In the genomic region with DNA sequence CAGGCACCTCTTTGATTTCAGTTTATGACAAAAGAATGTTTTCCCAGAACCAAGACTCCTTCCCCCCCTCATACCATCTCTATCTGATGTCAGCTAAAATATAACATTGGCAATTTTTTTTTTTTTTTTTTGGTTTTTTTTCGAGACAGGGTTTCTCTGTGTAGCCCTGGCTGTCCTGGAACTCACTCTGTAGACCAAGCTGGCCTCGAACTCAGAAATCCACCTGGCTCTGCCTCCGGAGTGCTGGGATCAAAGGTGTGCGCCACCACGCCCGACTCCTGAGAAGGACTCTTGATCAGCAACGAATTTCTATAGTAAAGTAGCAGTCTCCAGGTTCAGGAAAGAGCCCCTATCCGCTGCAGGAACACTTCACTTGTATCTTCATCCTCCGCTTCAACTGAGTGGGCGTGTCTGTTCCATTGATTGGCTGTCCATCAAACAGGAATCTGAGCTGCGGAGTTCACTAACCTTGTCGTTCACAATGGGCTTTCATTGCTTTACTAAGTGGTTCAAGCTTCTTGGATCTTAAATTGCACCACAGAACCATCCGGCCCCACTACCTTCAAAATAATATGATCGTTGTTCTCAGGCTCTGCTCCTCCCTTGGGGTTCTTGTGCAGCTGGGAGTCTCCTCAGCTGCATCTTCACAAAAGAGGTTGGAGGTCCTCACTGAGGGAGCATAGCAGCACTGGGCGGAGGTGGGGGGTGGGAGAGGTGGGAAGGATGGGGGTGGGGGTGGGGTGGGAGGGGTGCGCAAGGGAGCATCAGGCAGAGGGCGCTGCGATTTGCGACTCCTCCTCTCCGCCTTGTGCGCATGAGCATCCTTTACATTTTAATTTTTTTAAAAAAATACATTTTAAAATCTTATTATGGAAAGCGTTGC, we compare ENCODE assay signal across 8 mouse cellular contexts. TPM values are rescaled to one million over a fixed set of nuclear protein-coding genes. Genes with fewer than 3 reads are reported as not detected.
A peak's percentile ranks its signal among the peaks of the same experiment; 100 is the strongest.
DNase-seq lines count a peak whose midpoint lies in the region; ATAC-seq and TF ChIP-seq lines count a peak whose summit lies in the region.

No protein-coding gene starts in this region.

- DNase-seq in heart, postnatal 0 days (ENCODE audit: low spot score): no peak
- DNase-seq in heart, postnatal 25 days (ENCODE audit: low spot score): no peak
- peak; percentile 90 for DNase-seq in brain, embryonic 14.5 days (ENCODE audit: low read depth)
- peak; percentile 28 for DNase-seq in liver, postnatal 0 days
- no peak for DNase-seq in spleen, adult 12 weeks (ENCODE audit: low spot score)
- DNase-seq in lung, postnatal 36 days: no peak

- no peak for TF ChIP-seq EP300 in heart, postnatal 0 days (IDR thresholded peaks at IDR 0.05; ENCODE audit: low read depth)
- no peak for TF ChIP-seq EP300 in liver, postnatal 0 days (IDR thresholded peaks at IDR 0.05; ENCODE audit: low read depth)

- no peak for TF ChIP-seq CTCF in heart, postnatal 0 days (IDR thresholded peaks at IDR 0.05; ENCODE audit: low read depth)
- peak; percentile 14; the same call in 1 of the 2 replicates for TF ChIP-seq CTCF in brain, embryonic 14.5 days (IDR thresholded peaks at IDR 0.05; ENCODE audit: borderline replicate concordance, extremely low read depth, insufficient read depth, insufficient read length)
- TF ChIP-seq CTCF in liver, postnatal 0 days (IDR thresholded peaks at IDR 0.05; ENCODE audit: low read depth): no peak

- no peak overlapping the region for H3K27ac ChIP-seq in heart, postnatal 0 days (ENCODE audit: low read depth)
- H3K27ac ChIP-seq in hindbrain, embryonic 12.5 days: peak overlapping the region; percentile 66; the same call in 1 of the 2 replicates
- no peak overlapping the region for H3K27ac ChIP-seq in liver, postnatal 0 days (ENCODE audit: low read depth)

- no peak overlapping the region for H3K9ac ChIP-seq in heart, postnatal 0 days (replicated peaks; ENCODE audit: low read depth, low read length)
- peak overlapping the region; percentile 35 for H3K9ac ChIP-seq in hindbrain, embryonic 12.5 days
- no peak overlapping the region for H3K9ac ChIP-seq in liver, postnatal 0 days (replicated peaks)

- H3K9me3 ChIP-seq in heart, postnatal 0 days (replicated peaks; ENCODE audit: control insufficient read depth, low read length): no peaks in the 10 kb centered on the region
- H3K9me3 ChIP-seq in hindbrain, embryonic 12.5 days (replicated peaks): no peaks in the 10 kb centered on the region
- H3K9me3 ChIP-seq in liver, postnatal 0 days (ENCODE audit: low read length): no peaks in the 10 kb centered on the region

- ATAC-seq in heart, postnatal 0 days (ENCODE audit: insufficient read depth, low read depth): peak; percentile 17; the same call in 1 of the 2 replicates
- peak; percentile 90 for ATAC-seq in hindbrain, embryonic 12.5 days (ENCODE audit: low FRiP score)
- no peak for ATAC-seq in liver, postnatal 0 days
- ATAC-seq in megakaryocyte progenitor cell, adult 5-6 weeks (replicated peaks; ENCODE audit: poor library complexity): no peak

- H3K36me3 ChIP-seq in heart, postnatal 0 days (replicated peaks; ENCODE audit: control insufficient read depth, insufficient read depth, low read length): no peaks in the 10 kb centered on the region
- no peaks in the 10 kb centered on the region for H3K36me3 ChIP-seq in hindbrain, embryonic 12.5 days
- no peaks in the 10 kb centered on the region for H3K36me3 ChIP-seq in liver, postnatal 0 days (replicated peaks; ENCODE audit: insufficient read depth, low read length)

- no peaks in the 10 kb centered on the region for H3K27me3 ChIP-seq in heart, postnatal 0 days (ENCODE audit: control insufficient read depth, insufficient read depth, low read length)
- no peaks in the 10 kb centered on the region for H3K27me3 ChIP-seq in hindbrain, embryonic 12.5 days
- no peaks in the 10 kb centered on the region for H3K27me3 ChIP-seq in liver, postnatal 0 days (ENCODE audit: insufficient read depth, low read length)

- intact Hi-C loops in heart, postnatal 25 days (cut with DNase I): no loop called here

- no peak overlapping the region for H3K4me3 ChIP-seq in heart, postnatal 0 days (ENCODE audit: low read depth, low read length)
- H3K4me3 ChIP-seq in hindbrain, embryonic 12.5 days: peak overlapping the region; percentile 31
- H3K4me3 ChIP-seq in liver, postnatal 0 days (ENCODE audit: low read depth, low read length): no peak overlapping the region

- peak overlapping the region; percentile 42 for H3K4me2 ChIP-seq in heart, postnatal 0 days (ENCODE audit: low read depth, low read length)
- peak overlapping the region; percentile 54 for H3K4me2 ChIP-seq in hindbrain, embryonic 12.5 days (replicated peaks)
- no peak overlapping the region for H3K4me2 ChIP-seq in liver, postnatal 0 days (ENCODE audit: low read depth, low read length)

- WGBS in heart, postnatal 0 days: 12% methylated on average over 22 of the region's 22 CpGs
- 7% methylated on average over 22 of the region's 22 CpGs for WGBS in hindbrain, embryonic 12.5 days
- 18% methylated on average over 21 of the region's 22 CpGs for WGBS in liver, postnatal 0 days (ENCODE audit: insufficient replicate concordance)

- no peak for TF ChIP-seq POLR2A in brain, embryonic 14.5 days (IDR thresholded peaks at IDR 0.05; ENCODE audit: borderline replicate concordance, extremely low read depth, insufficient read depth, insufficient read length, poor library complexity, severe bottlenecking)

- H3K4me1 ChIP-seq in heart, postnatal 0 days (ENCODE audit: control insufficient read depth, insufficient read depth): no peaks in the 10 kb centered on the region
- H3K4me1 ChIP-seq in hindbrain, embryonic 12.5 days: peaks cover 5% of the 10 kb centered on the region
- H3K4me1 ChIP-seq in liver, postnatal 0 days (ENCODE audit: insufficient read depth): no peaks in the 10 kb centered on the region

RNA-seq across cellular contexts. Expression of a gene that starts 14.1 kb away (rescaled TPM):
- 20.3 and 52.5 TPM in 2 replicates for total RNA-seq in heart, postnatal 0 days (2014; rRNA removed; ENCODE audit: low replicate concordance)
- polyA plus RNA-seq in heart, postnatal 0 days (2015; fragmentation: Nextera tagmentation; extraction: Ambion mirVana): 39.5 and 42.9 TPM in 2 replicates
- total RNA-seq in heart, postnatal 25 days (2021): 10 to 100 TPM; 15.9 to 19.5 TPM
- 298 and 304 TPM in 2 replicates for polyA plus RNA-seq in brain, embryonic 14.5 days (2012; rRNA removed)
- polyA plus RNA-seq in hindbrain, embryonic 12.5 days (2016; fragmentation: Nextera tagmentation; extraction: Ambion mirVana): 364 and 379 TPM in 2 replicates
- polyA plus RNA-seq in liver, postnatal 0 days (2015; fragmentation: Nextera tagmentation; extraction: Ambion mirVana): 29.9 and 30.1 TPM in 2 replicates
- total RNA-seq in megakaryocyte progenitor cell, adult 5-6 weeks (2015): 154 and 173 TPM in 2 replicates
- total RNA-seq in megakaryocyte progenitor cell, adult 5-6 weeks (2017): 158 and 198 TPM in 2 replicates

RNA-seq across cellular contexts. Expression of a gene that starts 24.9 kb away (rescaled TPM):
- 0.46 and 2.0 TPM in 2 replicates for total RNA-seq in heart, postnatal 0 days (2014; rRNA removed; ENCODE audit: low replicate concordance)
- polyA plus RNA-seq in heart, postnatal 0 days (2015; fragmentation: Nextera tagmentation; extraction: Ambion mirVana): 1.2 and 2.0 TPM in 2 replicates
- 1 to 10 TPM in 1 of 2 experiments, under 1 TPM in 1; 0.78 to 1.0 TPM for total RNA-seq in heart, postnatal 25 days (2021)
- polyA plus RNA-seq in brain, embryonic 14.5 days (2012; rRNA removed): 4.9 and 5.4 TPM in 2 replicates
- 5.8 and 6.1 TPM in 2 replicates for polyA plus RNA-seq in hindbrain, embryonic 12.5 days (2016; fragmentation: Nextera tagmentation; extraction: Ambion mirVana)
- polyA plus RNA-seq in liver, postnatal 0 days (2015; fragmentation: Nextera tagmentation; extraction: Ambion mirVana): 0.47 and 0.60 TPM in 2 replicates
- 3.4 and 5.9 TPM in 2 replicates for total RNA-seq in megakaryocyte progenitor cell, adult 5-6 weeks (2015)
- 6.2 and 8.7 TPM in 2 replicates for total RNA-seq in megakaryocyte progenitor cell, adult 5-6 weeks (2017)

Comparison
In these comparisons a context has a peak if more than half of its experiments do, and no peak if none do; other contexts are left out.
1. ATAC-seq: peak in heart, postnatal 0 days (single experiment) and hindbrain, embryonic 12.5 days (single experiment); none in liver, postnatal 0 days (single experiment) and megakaryocyte progenitor cell, adult 5-6 weeks (single experiment).
2. DNase-seq: peak in brain, embryonic 14.5 days (single experiment) and liver, postnatal 0 days (single experiment); none in heart, postnatal 0 days (single experiment), heart, postnatal 25 days (single experiment), spleen, adult 12 weeks (single experiment) and lung, postnatal 36 days (single experiment).